Mouse (Mus musculus): Measurements from ENCODE around the gene Asic4.

GRCm38 (mm10) chr1:75421794-75422193 is 28.4 kb upstream of the Asic4 start:
- no peak for TF ChIP-seq GATA1 (IDR thresholded peaks at IDR 0.05; ENCODE audit: borderline replicate concordance, low read length)
- TF ChIP-seq FLI1 (IDR thresholded peaks at IDR 0.05; ENCODE audit: low read length), result no peak

Data from megakaryocyte, embryonic 14.5 days (primary cell).